8 mouse cellular contexts compared by ENCODE assay signal in the genomic region with DNA sequence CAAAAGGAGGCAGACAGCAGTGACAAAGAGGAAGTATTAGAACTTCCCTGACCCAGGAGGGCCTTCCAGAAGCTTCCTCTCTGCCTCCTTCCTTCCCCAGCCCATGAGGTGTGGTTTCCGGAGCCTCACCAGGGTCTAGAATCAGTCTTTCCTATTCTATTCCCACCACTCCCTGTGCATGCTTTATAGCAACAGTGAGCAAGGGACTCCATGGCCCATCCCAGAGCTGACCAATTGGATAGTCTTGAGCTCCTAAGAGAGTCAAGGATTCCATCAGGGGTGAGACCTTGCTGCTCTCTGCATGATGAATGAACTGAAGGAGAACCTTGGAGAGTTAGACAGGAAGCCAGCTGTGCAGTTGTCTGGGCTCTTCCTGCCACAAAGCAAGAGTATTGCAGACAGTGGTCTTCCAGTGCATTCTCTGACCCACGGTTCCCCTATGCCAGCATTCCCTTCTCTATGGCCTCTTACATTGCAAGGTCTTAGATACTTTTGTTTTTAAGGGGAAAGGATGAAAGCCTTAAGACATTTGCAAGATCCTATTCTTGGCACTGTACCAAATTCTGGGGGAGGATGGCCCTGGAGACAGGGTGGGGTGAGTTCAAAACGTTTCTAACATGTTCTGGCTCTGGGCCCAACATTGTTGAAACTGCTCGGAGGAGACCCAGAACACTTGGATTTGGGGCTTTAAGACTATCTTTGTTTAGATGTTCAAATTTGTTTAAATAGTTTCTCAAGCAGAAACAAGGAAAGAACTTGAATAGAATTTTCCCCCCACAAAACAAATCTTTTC. TPM values are rescaled to one million over a fixed set of nuclear protein-coding genes. Genes with fewer than 3 reads are reported as not detected.
A peak's percentile ranks its signal among the peaks of the same experiment; 100 is the strongest.
DNase-seq lines count a peak whose midpoint lies in the region; ATAC-seq and TF ChIP-seq lines count a peak whose summit lies in the region.

No protein-coding gene starts in this region.

- no peak for TF ChIP-seq CTCF in stomach, postnatal 0 days (IDR thresholded peaks at IDR 0.05; ENCODE audit: low read depth)

- DNase-seq in midbrain, embryonic 14.5 days = peak; percentile 34
- peak; percentile 26 for DNase-seq in liver
- DNase-seq in stomach, postnatal 0 days (ENCODE audit: low spot score) = no peak
- DNase-seq in layer of hippocampus, postnatal 10 days (ENCODE audit: low spot score in 2 of 2) = no peak
- DNase-seq in frontal cortex, postnatal 14 days (ENCODE audit: low spot score in 2 of 2) = no peak
- no peak for DNase-seq in embryo, embryonic 9.5 days (ENCODE audit: extremely low spot score)

- TF ChIP-seq EP300 in stomach, postnatal 0 days (optimal IDR thresholded peaks at IDR 0.05) = no peak

- H3K9me3 ChIP-seq in midbrain, embryonic 14.5 days (ENCODE audit: control insufficient read depth, low read length) = no peaks in the 10 kb centered on the region
- H3K9me3 ChIP-seq in midbrain, embryonic 13.5 days = no peaks in the 10 kb centered on the region
- H3K9me3 ChIP-seq in heart, embryonic 12.5 days (replicated peaks) = no peaks in the 10 kb centered on the region
- H3K9me3 ChIP-seq in stomach, postnatal 0 days (ENCODE audit: control insufficient read depth, low read length) = no peaks in the 10 kb centered on the region

- no peak for ATAC-seq in midbrain, embryonic 14.5 days (ENCODE audit: low FRiP score, low TSS enrichment)
- no peak for ATAC-seq in midbrain, embryonic 13.5 days
- ATAC-seq in heart, embryonic 12.5 days (ENCODE audit: insufficient number of reproducible peaks, low FRiP score) = peak; percentile 59
- ATAC-seq in stomach, postnatal 0 days (ENCODE audit: low FRiP score, low TSS enrichment) = no peak; the same call in 1 of the 2 replicates

- H3K27me3 ChIP-seq in midbrain, embryonic 14.5 days (ENCODE audit: control insufficient read depth, insufficient read depth, low read length) = no peaks in the 10 kb centered on the region
- no peaks in the 10 kb centered on the region for H3K27me3 ChIP-seq in midbrain, embryonic 13.5 days
- no peaks in the 10 kb centered on the region for H3K27me3 ChIP-seq in heart, embryonic 12.5 days (replicated peaks)
- H3K27me3 ChIP-seq in stomach, postnatal 0 days (ENCODE audit: control insufficient read depth, insufficient read depth, low read length) = no peaks in the 10 kb centered on the region

- 60% methylated on average over 4 of the region's 4 CpGs for WGBS in midbrain, embryonic 14.5 days
- WGBS in midbrain, embryonic 13.5 days = 65% methylated on average over 4 of the region's 4 CpGs
- WGBS in heart, embryonic 12.5 days = 45% methylated on average over 4 of the region's 4 CpGs
- WGBS in stomach, postnatal 0 days = 30% methylated on average over 4 of the region's 4 CpGs

- H3K4me1 ChIP-seq in midbrain, embryonic 14.5 days (ENCODE audit: control insufficient read depth, insufficient read depth, low read length) = peaks cover 7% of the 10 kb centered on the region; the same call in 1 of the 2 replicates
- H3K4me1 ChIP-seq in midbrain, embryonic 13.5 days (replicated peaks) = 0 out of 2 replicates have a peak, but pooled peaks cover 17% of the 10 kb centered on the region
- peaks cover 20% of the 10 kb centered on the region for H3K4me1 ChIP-seq in heart, embryonic 12.5 days (replicated peaks)
- H3K4me1 ChIP-seq in stomach, postnatal 0 days (replicated peaks; ENCODE audit: control insufficient read depth, insufficient read depth) = peaks cover 3% of the 10 kb centered on the region

- H3K4me3 ChIP-seq in midbrain, embryonic 14.5 days (replicated peaks; ENCODE audit: low read depth, low read length) = no peak overlapping the region
- no peak overlapping the region for H3K4me3 ChIP-seq in midbrain, embryonic 13.5 days (replicated peaks)
- no peak overlapping the region for H3K4me3 ChIP-seq in heart, embryonic 12.5 days
- no peak overlapping the region for H3K4me3 ChIP-seq in stomach, postnatal 0 days (ENCODE audit: low read depth, low read length)

- H3K4me2 ChIP-seq in midbrain, embryonic 14.5 days (ENCODE audit: low read length) = no peak overlapping the region
- H3K4me2 ChIP-seq in midbrain, embryonic 13.5 days (replicated peaks) = no peak overlapping the region
- no peak overlapping the region for H3K4me2 ChIP-seq in heart, embryonic 12.5 days
- H3K4me2 ChIP-seq in stomach, postnatal 0 days (replicated peaks; ENCODE audit: low read depth) = no peak overlapping the region

- H3K9ac ChIP-seq in midbrain, embryonic 14.5 days (replicated peaks; ENCODE audit: low read length) = no peak overlapping the region
- H3K9ac ChIP-seq in midbrain, embryonic 13.5 days (replicated peaks) = no peak overlapping the region
- H3K9ac ChIP-seq in heart, embryonic 12.5 days = no peak overlapping the region
- no peak overlapping the region for H3K9ac ChIP-seq in stomach, postnatal 0 days (ENCODE audit: low read length)

- no peaks in the 10 kb centered on the region for H3K36me3 ChIP-seq in midbrain, embryonic 14.5 days (ENCODE audit: control insufficient read depth, insufficient read depth, low read length)
- no peaks in the 10 kb centered on the region for H3K36me3 ChIP-seq in midbrain, embryonic 13.5 days
- H3K36me3 ChIP-seq in heart, embryonic 12.5 days = no peaks in the 10 kb centered on the region
- no peaks in the 10 kb centered on the region for H3K36me3 ChIP-seq in stomach, postnatal 0 days (ENCODE audit: control insufficient read depth, insufficient read depth, low read length)

- H3K27ac ChIP-seq in midbrain, embryonic 14.5 days (replicated peaks; ENCODE audit: low read depth, low read length) = no peak overlapping the region
- no peak overlapping the region for H3K27ac ChIP-seq in midbrain, embryonic 13.5 days
- peak overlapping the region; percentile 64 for H3K27ac ChIP-seq in heart, embryonic 12.5 days (ENCODE audit: poor library complexity, severe bottlenecking)
- peak overlapping the region; percentile 73 for H3K27ac ChIP-seq in stomach, postnatal 0 days (replicated peaks)

RNA-seq across cellular contexts. Expression of a gene that starts 17.4 kb away (rescaled TPM):
- 8.5 and 48.3 TPM in 2 replicates for polyA plus RNA-seq in midbrain, embryonic 14.5 days (2014; fragmentation: Nextera tagmentation; extraction: Ambion mirVana)
- 35.1 and 40.7 TPM in 2 replicates for polyA plus RNA-seq in midbrain, embryonic 13.5 days (2015; fragmentation: Nextera tagmentation; extraction: Ambion mirVana)
- 204 and 208 TPM in 2 replicates for polyA plus RNA-seq in heart, embryonic 12.5 days (2016; fragmentation: Nextera tagmentation; extraction: Ambion mirVana)
- 13.5 and 16.4 TPM in 2 replicates for polyA plus RNA-seq in stomach, postnatal 0 days (2015; fragmentation: Nextera tagmentation; extraction: Ambion mirVana)
- 10 to 100 TPM; 18.0 to 26.5 TPM for total RNA-seq in layer of hippocampus, postnatal 10 days (2021)

Comparison
In these comparisons a context has a peak if more than half of its experiments do, and no peak if none do; other contexts are left out.
1. DNase-seq: peak in midbrain, embryonic 14.5 days (single experiment) and liver (single experiment); none in stomach, postnatal 0 days (single experiment), layer of hippocampus, postnatal 10 days (0 of 2), frontal cortex, postnatal 14 days (0 of 2) and embryo, embryonic 9.5 days (single experiment).
2. H3K27ac ChIP-seq: peak in heart, embryonic 12.5 days (single experiment) and stomach, postnatal 0 days (single experiment); none in midbrain, embryonic 14.5 days (single experiment) and midbrain, embryonic 13.5 days (single experiment).